In genomic region chr3:52510088-52510765, GRCm38 (mm10) we compare ENCODE assay signal across 8 mouse cellular contexts.
DNase-seq lines count a peak whose midpoint lies in the region; ATAC-seq and TF ChIP-seq lines count a peak whose summit lies in the region.

No protein-coding gene starts in this region.

- H3K4me2 ChIP-seq in forebrain, embryonic 11.5 days (ENCODE audit: low read depth, low read length, severe bottlenecking): no peak overlapping the region
- H3K4me2 ChIP-seq in intestine, postnatal 0 days (replicated peaks; ENCODE audit: low read depth): peak overlapping the region; percentile 59
- peak overlapping the region; percentile 47 for H3K4me2 ChIP-seq in stomach, embryonic 16.5 days (ENCODE audit: low read depth, low read length)

- no peaks in the 10 kb centered on the region for H3K9me3 ChIP-seq in ES-E14 (ENCODE audit: control insufficient read depth, insufficient read depth, low read depth, low read length)
- no peaks in the 10 kb centered on the region for H3K9me3 ChIP-seq in forebrain, embryonic 11.5 days (ENCODE audit: control insufficient read depth, low read length)
- H3K9me3 ChIP-seq in intestine, postnatal 0 days (ENCODE audit: control insufficient read depth): no peaks in the 10 kb centered on the region
- no peaks in the 10 kb centered on the region for H3K9me3 ChIP-seq in stomach, embryonic 16.5 days (replicated peaks; ENCODE audit: control insufficient read depth, low read length)

- 69% methylated on average over 12 of the region's 12 CpGs for WGBS in forebrain, embryonic 11.5 days
- WGBS in intestine, postnatal 0 days: 50% methylated on average over 12 of the region's 12 CpGs
- 52% methylated on average over 12 of the region's 12 CpGs for WGBS in stomach, embryonic 16.5 days

- H3K9ac ChIP-seq in ES-E14 (ENCODE audit: insufficient read depth, low read depth, low read length, poor library complexity, severe bottlenecking): no peak overlapping the region
- no peak overlapping the region for H3K9ac ChIP-seq in forebrain, embryonic 11.5 days (ENCODE audit: low read length)
- H3K9ac ChIP-seq in intestine, postnatal 0 days (ENCODE audit: low read depth, low read length): no peak overlapping the region
- H3K9ac ChIP-seq in stomach, embryonic 16.5 days (ENCODE audit: low read length): peak overlapping the region; percentile 20; the same call in 1 of the 2 replicates

- in situ Hi-C loops in ES-E14 (cut with MboI; ENCODE audit: low sequenced_read_pairs in 2 of 2, unreplicated experiment in 2 of 2): no loop called here

- no peaks in the 10 kb centered on the region for H3K36me3 ChIP-seq in ES-E14 (ENCODE audit: control insufficient read depth, insufficient read depth, low read length, poor library complexity, severe bottlenecking)
- H3K36me3 ChIP-seq in forebrain, embryonic 11.5 days (ENCODE audit: control insufficient read depth, insufficient read depth, low read length): no peaks in the 10 kb centered on the region
- H3K36me3 ChIP-seq in intestine, postnatal 0 days (ENCODE audit: control insufficient read depth, insufficient read depth): no peaks in the 10 kb centered on the region
- no peaks in the 10 kb centered on the region for H3K36me3 ChIP-seq in stomach, embryonic 16.5 days (ENCODE audit: control insufficient read depth, insufficient read depth, low read length)

- no peak for TF ChIP-seq CTCF in intestine, postnatal 0 days (IDR thresholded peaks at IDR 0.05; ENCODE audit: low read depth)

- no peaks in the 10 kb centered on the region for H3K27me3 ChIP-seq in forebrain, embryonic 11.5 days (ENCODE audit: control insufficient read depth, insufficient read depth, low read length)
- H3K27me3 ChIP-seq in intestine, postnatal 0 days (replicated peaks; ENCODE audit: control insufficient read depth, insufficient read depth, low read length): no peaks in the 10 kb centered on the region
- H3K27me3 ChIP-seq in stomach, embryonic 16.5 days (ENCODE audit: control insufficient read depth, insufficient read depth, low read length): no peaks in the 10 kb centered on the region

- H3K4me1 ChIP-seq in ES-E14 (ENCODE audit: control insufficient read depth in 2 of 2, insufficient read depth in 2 of 2, low read length in 2 of 2, poor library complexity in 1 of 2): peaks cover 0 to 2% of the 10 kb centered on the region in 2 experiments; a peak in 1 of 4 replicates
- H3K4me1 ChIP-seq in forebrain, embryonic 11.5 days (replicated peaks; ENCODE audit: control insufficient read depth, insufficient read depth, low read length): peaks cover 2% of the 10 kb centered on the region
- H3K4me1 ChIP-seq in intestine, postnatal 0 days (replicated peaks; ENCODE audit: control insufficient read depth, insufficient read depth, low read length): 0 out of 2 replicates have a peak, but pooled peaks cover 4% of the 10 kb centered on the region
- H3K4me1 ChIP-seq in stomach, embryonic 16.5 days (ENCODE audit: control insufficient read depth, insufficient read depth, low read length): no peaks in the 10 kb centered on the region

- ATAC-seq in forebrain, embryonic 11.5 days (replicated peaks; ENCODE audit: low FRiP score): peak; percentile 38; the same call in 1 of the 2 replicates
- peak; percentile 80 for ATAC-seq in intestine, postnatal 0 days
- peak; percentile 65; the same call in 1 of the 2 replicates for ATAC-seq in stomach, embryonic 16.5 days (ENCODE audit: insufficient read depth, low FRiP score)

- DNase-seq in embryo, embryonic 10.5 days (ENCODE audit: low spot score): peak; percentile 35
- DNase-seq in embryo, embryonic 9.5 days (ENCODE audit: extremely low spot score): no peak
- no peak for DNase-seq in ES-E14 (ENCODE audit: low read depth, low spot score)
- DNase-seq in forebrain, embryonic 11.5 days (ENCODE audit: low spot score): no peak
- peak; percentile 66 for DNase-seq in lung, postnatal 36 days
- DNase-seq in spleen, postnatal 4 days (ENCODE audit: low spot score in 2 of 2): no peak

- H3K4me3 ChIP-seq in ES-E14 (ENCODE audit: insufficient read depth in 1 of 2, low read depth in 1 of 2, low read length in 2 of 2, poor library complexity in 1 of 2, severe bottlenecking in 1 of 2): peak overlapping the region in 1 of 2 experiments; percentile 52; a peak in 2 of 4 replicates
- H3K4me3 ChIP-seq in forebrain, embryonic 11.5 days (ENCODE audit: low read depth, low read length): no peak overlapping the region
- peak overlapping the region; percentile 24; the same call in 1 of the 2 replicates for H3K4me3 ChIP-seq in intestine, postnatal 0 days (ENCODE audit: low read depth, low read length)
- peak overlapping the region; percentile 30 for H3K4me3 ChIP-seq in stomach, embryonic 16.5 days (replicated peaks; ENCODE audit: low read length)

- H3K27ac ChIP-seq in ES-E14 (ENCODE audit: insufficient read depth, low read depth, low read length, poor library complexity, severe bottlenecking): no peak overlapping the region
- H3K27ac ChIP-seq in forebrain, embryonic 11.5 days (ENCODE audit: low read depth, low read length): no peak overlapping the region
- peak overlapping the region; percentile 58 for H3K27ac ChIP-seq in intestine, postnatal 0 days (ENCODE audit: low read depth, low read length)
- H3K27ac ChIP-seq in stomach, embryonic 16.5 days (ENCODE audit: low read length): peak overlapping the region; percentile 36; the same call in 1 of the 2 replicates

TF ChIP-seq in ES-E14, 5 proteins besides CTCF, POLR2A, EP300 and RAD21:
- peak; percentile 91 for TF ChIP-seq HCFC1 (IDR thresholded peaks at IDR 0.05; ENCODE audit: borderline replicate concordance, insufficient read depth, low read length)
- no peak for TF ChIP-seq ZC3H11A (IDR thresholded peaks at IDR 0.05; ENCODE audit: borderline replicate concordance, low read depth, low read length)
- TF ChIP-seq CHD2 (IDR thresholded peaks at IDR 0.05; ENCODE audit: low read depth, low read length): no peak

Comparison
In these comparisons a context has a peak if more than half of its experiments do, and no peak if none do; other contexts are left out.
1. DNase-seq: peak in embryo, embryonic 10.5 days (single experiment) and lung, postnatal 36 days (single experiment); none in embryo, embryonic 9.5 days (single experiment), ES-E14 (single experiment), forebrain, embryonic 11.5 days (single experiment) and spleen, postnatal 4 days (0 of 2).
2. H3K27ac ChIP-seq: peak in intestine, postnatal 0 days (single experiment) and stomach, embryonic 16.5 days (single experiment); none in ES-E14 (single experiment) and forebrain, embryonic 11.5 days (single experiment).
3. Peak in every context shown above with its lines, with median percentiles within 50 percentile points of each other: ATAC-seq.